Mouse (Mus musculus) lung, postnatal 36 days (tissue): ENCODE measurements at regions not wholly inside any gene's neighbourhood (a gene's known extent, or its start where the extent isn't known, plus 50 kb on each side); places are given as distances from the start of the nearest gene placed in this dataset.

ENCODE experiments used
- DNase-seq: peaks from one replicate; pipeline ENCODE4 v3.0.0; 2022; ENCODE audit warnings: mixed read lengths

GRCm38 (mm10) chr17:49149896-49150295, 217.7 kb downstream of the Lrfn2 start:
- no peak for DNase-seq

- DNase-seq, result no peak
Measured at GRCm38 (mm10) chr17:49150971-49151422, 218.8 kb downstream of the Lrfn2 start.

- DNase-seq, result no peak
Measured at GRCm38 (mm10) chr17:49153994-49154393, 221.8 kb downstream of the Lrfn2 start.

- DNase-seq, result no peak
Measured at GRCm38 (mm10) chr17:49155001-49155515, 222.9 kb downstream of the Lrfn2 start.

GRCm38 (mm10) chr17:49157586-49157985, 225.4 kb downstream of the Lrfn2 start:
- DNase-seq, result no peak

- peak; percentile 23 for DNase-seq
Measured at GRCm38 (mm10) chr17:49171252-49172047, 239.3 kb downstream of the Lrfn2 start.

GRCm38 (mm10) chr17:49172052-49172799, 240.0 kb downstream of the Lrfn2 start:
- no peak for DNase-seq

GRCm38 (mm10) chr17:49172800-49173150, 240.6 kb downstream of the Lrfn2 start:
- no peak for DNase-seq

- DNase-seq, result no peak
Measured at GRCm38 (mm10) chr17:49177966-49178731, 246.0 kb downstream of the Lrfn2 start.

- peak; percentile 46 for DNase-seq
Measured at GRCm38 (mm10) chr17:49182485-49182884, 245.7 kb upstream of the Mocs1 start.

- DNase-seq, result no peak
Measured at GRCm38 (mm10) chr17:49183917-49184316, 244.2 kb upstream of the Mocs1 start.

- no peak for DNase-seq
Measured at GRCm38 (mm10) chr17:49185052-49185612, 243.0 kb upstream of the Mocs1 start.

GRCm38 (mm10) chr17:49189765-49190164, 238.4 kb upstream of the Mocs1 start:
- DNase-seq, result peak; percentile 51

GRCm38 (mm10) chr17:49190337-49190736, 237.8 kb upstream of the Mocs1 start:
- DNase-seq, result no peak

GRCm38 (mm10) chr17:49196046-49196684, 232.0 kb upstream of the Mocs1 start:
- DNase-seq, result no peak

- DNase-seq, result no peak
Measured at GRCm38 (mm10) chr17:49201495-49201894, 226.7 kb upstream of the Mocs1 start.

GRCm38 (mm10) chr17:49205095-49205494, 223.1 kb upstream of the Mocs1 start:
- DNase-seq, result no peak

- no peak for DNase-seq
Measured at GRCm38 (mm10) chr17:49205564-49205963, 222.6 kb upstream of the Mocs1 start.

- DNase-seq, result no peak
Measured at GRCm38 (mm10) chr17:49206708-49207107, 221.5 kb upstream of the Mocs1 start.

GRCm38 (mm10) chr17:49208315-49208820, 219.8 kb upstream of the Mocs1 start:
- DNase-seq, result peak; percentile 14

GRCm38 (mm10) chr17:49212918-49213317, 215.2 kb upstream of the Mocs1 start:
- DNase-seq, result no peak

- peak; percentile 51 for DNase-seq
Measured at GRCm38 (mm10) chr17:49215281-49215680, 212.9 kb upstream of the Mocs1 start.
